Mouse (Mus musculus) megakaryocyte-erythroid progenitor cell, adult 5 weeks (primary cell): Measurements from ENCODE around the gene Neurod4. TPM values are rescaled to one million over a fixed set of nuclear protein-coding genes. Genes with fewer than 3 reads are reported as not detected.

Experiments used
- polyA plus RNA-seq: library from polyadenylated mRNA; stranded (reverse); fragments of >175 nt; gene quantifications from 2 replicates; pipeline ENCODE4 v1.2.3, GENCODE M21; 2012

Neurod4 gene
- polyA plus RNA-seq = not detected in 2 replicates

GRCm38 (mm10) chr10:130280066-130280465 is at the start of gene Neurod4:
TSS of gene Neurod4 (minus strand) at chr10:130280240.

DNA sequence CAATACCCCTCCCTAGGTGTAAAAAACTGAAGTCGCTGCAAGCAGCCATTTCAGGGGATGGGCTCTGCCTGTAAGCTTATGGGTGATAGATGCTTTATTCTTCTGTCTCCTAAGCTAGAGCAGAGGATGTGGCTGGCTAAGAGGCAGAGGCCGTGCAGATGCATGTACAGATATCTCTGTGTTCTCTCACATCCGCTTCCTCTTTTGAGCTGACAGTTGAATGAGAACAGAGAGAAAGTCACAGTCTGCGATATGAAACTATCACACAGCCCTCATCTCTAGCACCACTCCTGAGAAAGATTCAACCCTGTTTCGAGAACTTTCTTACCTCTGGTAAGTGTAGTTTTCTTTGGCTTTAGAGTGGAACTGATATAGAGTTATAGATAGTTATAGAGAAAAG is 42.6 kb upstream of the Neurod4 start, which contains the start of gene Tespa1:
Gene Tespa1, plus strand, starts transcription at position 234 of the 400 bp plus-strand sequence.

Other genes starting within 250 kb of the Neurod4 start
- not detected in 2 replicates for gene Olfr821, start 249.9 kb downstream of the Neurod4 start, polyA plus RNA-seq
- not detected in 2 replicates for gene Olfr822, start 209.0 kb downstream of the Neurod4 start, polyA plus RNA-seq
- not detected in 2 replicates for gene Olfr823, start 164.9 kb downstream of the Neurod4 start, polyA plus RNA-seq
- gene Olfr824, start 150.2 kb downstream of the Neurod4 start, polyA plus RNA-seq = not detected in 2 replicates
- gene Olfr825, start 113.5 kb downstream of the Neurod4 start, polyA plus RNA-seq = 0.03 TPM in 1 of 2 replicates, not detected in the other
- not detected in 2 replicates for gene Olfr826, start 96.1 kb downstream of the Neurod4 start, polyA plus RNA-seq
- not detected in 2 replicates for gene Olfr827, start 65.8 kb downstream of the Neurod4 start, polyA plus RNA-seq
- gene Tespa1, start 42.6 kb upstream of the Neurod4 start, polyA plus RNA-seq = 0.84 and 2.8 TPM in 2 replicates
- not detected in 2 replicates for gene Vmn2r84, start 114.1 kb upstream of the Neurod4 start, polyA plus RNA-seq
- not detected in 2 replicates for gene Vmn2r85, start 149.5 kb upstream of the Neurod4 start, polyA plus RNA-seq
- gene Vmn2r86, start 175.8 kb upstream of the Neurod4 start, polyA plus RNA-seq = not detected in 2 replicates
- not detected in 2 replicates for gene Vmn2r87, start 217.2 kb upstream of the Neurod4 start, polyA plus RNA-seq